Mouse (Mus musculus) urinary bladder, postnatal 4 days (tissue): ENCODE data around the gene B3gnt2.

Experiments
- DNase-seq, 2 experiments: peaks; one replicate each; pipeline ENCODE4 v3.0.0; 2021 to 2022; ENCODE audit warnings: low spot score in 2 of 2

Gene B3gnt2

GRCm38 (mm10) chr11:22815143-22815542, 45.6 kb downstream of the B3gnt2 start:
- DNase-seq: no peak

GRCm38 (mm10) chr11:22813921-22814704, 46.6 kb downstream of the B3gnt2 start:
- DNase-seq: no peak

GRCm38 (mm10) chr11:22813427-22813826, 47.3 kb downstream of the B3gnt2 start:
- no peak for DNase-seq

GRCm38 (mm10) chr11:22811413-22811812, 49.3 kb downstream of the B3gnt2 start:
- DNase-seq: no peak

- DNase-seq: no peak
Observed at GRCm38 (mm10) chr11:22809465-22810096, 51.2 kb downstream of the B3gnt2 start.

GRCm38 (mm10) chr11:22808040-22808439, 52.7 kb downstream of the B3gnt2 start:
- DNase-seq: no peak

- DNase-seq: no peak
Observed at GRCm38 (mm10) chr11:22805171-22805570, 55.6 kb downstream of the B3gnt2 start.

- peak in 1 of 2 experiments; percentile 41 for DNase-seq
Observed at GRCm38 (mm10) chr11:22799987-22800424, 60.8 kb downstream of the B3gnt2 start.

- no peak for DNase-seq
Observed at GRCm38 (mm10) chr11:22798916-22799315, 61.8 kb downstream of the B3gnt2 start.

GRCm38 (mm10) chr11:22794734-22795133, 66.0 kb downstream of the B3gnt2 start:
- DNase-seq: no peak

- no peak for DNase-seq
Observed at GRCm38 (mm10) chr11:22793881-22794203, 66.9 kb downstream of the B3gnt2 start.

- DNase-seq: peak in 1 of 2 experiments; percentile 19
Observed at GRCm38 (mm10) chr11:22793176-22793880, 67.4 kb downstream of the B3gnt2 start.

GRCm38 (mm10) chr11:22792149-22792548, 68.6 kb downstream of the B3gnt2 start:
- DNase-seq: no peak

GRCm38 (mm10) chr11:22791726-22792125, 69.0 kb downstream of the B3gnt2 start:
- peak in 1 of 2 experiments; percentile 29 for DNase-seq

- peak in 1 of 2 experiments; percentile 13 for DNase-seq
Observed at GRCm38 (mm10) chr11:22787833-22788232, 72.9 kb downstream of the B3gnt2 start.

- no peak for DNase-seq
Observed at GRCm38 (mm10) chr11:22784477-22784876, 76.3 kb downstream of the B3gnt2 start.

GRCm38 (mm10) chr11:22782705-22783124, 78.0 kb downstream of the B3gnt2 start:
- DNase-seq: peak in 1 of 2 experiments; percentile 54

GRCm38 (mm10) chr11:22781190-22781589, 79.6 kb downstream of the B3gnt2 start:
- peak in 1 of 2 experiments; percentile 10 for DNase-seq

GRCm38 (mm10) chr11:22780761-22781160, 80.0 kb downstream of the B3gnt2 start:
- peak in 1 of 2 experiments; percentile 51 for DNase-seq

GRCm38 (mm10) chr11:22779821-22780551, 80.8 kb downstream of the B3gnt2 start:
- DNase-seq: peak in 1 of 2 experiments; percentile 49

GRCm38 (mm10) chr11:22778596-22778995, 82.2 kb downstream of the B3gnt2 start:
- peak in 1 of 2 experiments; percentile 7 for DNase-seq

GRCm38 (mm10) chr11:22777531-22777930, 83.2 kb downstream of the B3gnt2 start:
- peak in 1 of 2 experiments; percentile 46 for DNase-seq
